Mouse (Mus musculus) midbrain, postnatal 0 days (tissue): Measurements from ENCODE around the gene Tspan18. TPM values are rescaled to one million over a fixed set of nuclear protein-coding genes. Genes with fewer than 3 reads are reported as not detected.

Source experiments
- ATAC-seq: fragments of 200-750 bp; cut with Nextera tagmentation; 2 replicates; pipeline ENCODE4 v1.8.0; 2017; ENCODE audit warnings: moderate number of reproducible peaks, mild to moderate bottlenecking, moderate TSS enrichment, moderate library complexity; ENCODE audit not compliant: low FRiP score
- DNase-seq: peaks from one replicate; pipeline ENCODE4 v3.0.0-alpha.2; 2015; ENCODE audit warnings: low spot score
- H3K27ac ChIP-seq: fragments of 300-500 bp; sonication (generic); 2 replicates; pipeline ENCODE4 v1.5.1; 2014; ENCODE audit warnings: low read depth, mild to moderate bottlenecking, low read length, mixed read lengths
- H3K27me3 ChIP-seq: fragments of 300-500 bp; sonication (generic); 2 replicates; pipeline ENCODE4 v1.6.1; 2014; ENCODE audit warnings: low read length, control low read depth, mixed read lengths; ENCODE audit not compliant: insufficient read depth
- H3K36me3 ChIP-seq: fragments of 300-500 bp; sonication (generic); 2 replicates; pipeline ENCODE4 v1.6.1; 2014; ENCODE audit warnings: low read length, control low read depth, mixed read lengths; ENCODE audit not compliant: insufficient read depth
- H3K4me1 ChIP-seq: fragments of 300-500 bp; sonication (generic); 2 replicates; pipeline ENCODE4 v1.6.1; 2014; ENCODE audit warnings: mild to moderate bottlenecking, control low read depth, antibody characterized with exemption, low read length, mixed read lengths; ENCODE audit not compliant: insufficient read depth
- H3K4me2 ChIP-seq: fragments of 300-500 bp; sonication (generic); 2 replicates; pipeline ENCODE4 v1.6.1; 2014; ENCODE audit warnings: low read depth, mild to moderate bottlenecking, low read length, mixed read lengths; ENCODE audit not compliant: poor library complexity, severe bottlenecking
- H3K4me3 ChIP-seq: fragments of 300-500 bp; sonication (generic); 2 replicates; pipeline ENCODE4 v1.5.1; 2014; ENCODE audit warnings: low read depth, mild to moderate bottlenecking, low read length, moderate library complexity
- H3K9ac ChIP-seq: fragments of 300-500 bp; sonication (generic); replicated peaks from 2 replicates; pipeline ENCODE4 v1.6.1; 2014; ENCODE audit warnings: mild to moderate bottlenecking, low read length, moderate library complexity, mixed read lengths; ENCODE audit not compliant: poor library complexity, severe bottlenecking
- H3K9me3 ChIP-seq: fragments of 300-500 bp; sonication (generic); 2 replicates; pipeline ENCODE4 v1.6.1; 2016; ENCODE audit warnings: low read length, control low read depth
- CTCF ChIP-seq: IDR thresholded peaks from 2 replicates; pipeline ENCODE4 v1.5.1; 2016; ENCODE audit warnings: antibody characterized with exemption, mild to moderate bottlenecking
- WGBS: fragments of 180-500 bp; shearing (Covaris S2); extraction: QIAGEN DNeasy Blood & Tissue Kit; methylation state at CpG from one replicate; pipeline ENCODE4 v1.1.7; 2014; 5-methylcytosine and 5-hydroxymethylcytosine counted together
- polyA plus RNA-seq: library from polyadenylated mRNA; unstranded; fragments of >200 nt; fragmentation: Nextera tagmentation; extraction: Ambion mirVana; gene quantifications from 2 replicates; pipeline ENCODE4 v1.2.1, GENCODE M21; 2015
- total RNA-seq: library from RNA; depleted of rRNA; stranded (reverse); fragments of >200 nt; gene quantifications from 2 replicates; pipeline ENCODE4 v1.2.3, GENCODE M21; 2014

Tspan18 gene
- total and polyA plus RNA-seq, 2 experiments from 2014 or later, result 16.5 to 19.8 TPM

DNA sequence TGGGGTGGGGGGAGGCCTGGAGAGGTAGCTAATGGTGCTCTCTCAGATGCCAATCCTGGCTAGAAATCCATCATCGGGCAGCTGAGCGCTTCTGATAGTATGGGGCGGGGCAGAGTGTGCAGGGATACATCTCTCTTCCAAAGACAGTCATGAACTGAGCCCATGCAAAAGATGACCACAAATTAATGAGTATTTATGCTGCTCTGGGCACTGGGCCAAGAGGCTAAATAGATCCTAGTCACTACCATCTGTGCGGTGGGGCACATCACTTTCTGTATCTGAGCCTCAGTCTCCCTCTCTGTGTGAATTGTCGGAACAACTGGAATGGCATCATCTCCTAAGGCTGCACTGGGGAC is 163.5 kb downstream of the Tspan18 start:
- no peak overlapping the region for H3K4me2 ChIP-seq
- WGBS, result 62% methylated on average over 5 of the region's 5 CpGs
- H3K36me3 ChIP-seq, result no peaks in the 10 kb centered on the region
- H3K4me1 ChIP-seq, result peaks cover 4% of the 10 kb centered on the region; the same call in 1 of the 2 replicates
- no peak for TF ChIP-seq CTCF
- H3K9ac ChIP-seq, result no peak overlapping the region
- no peak overlapping the region for H3K27ac ChIP-seq
- no peaks in the 10 kb centered on the region for H3K9me3 ChIP-seq
- DNase-seq (peak; percentile 60), ATAC-seq (no peak)
- H3K4me3 ChIP-seq, result no peak overlapping the region
- no peaks in the 10 kb centered on the region for H3K27me3 ChIP-seq

DNA sequence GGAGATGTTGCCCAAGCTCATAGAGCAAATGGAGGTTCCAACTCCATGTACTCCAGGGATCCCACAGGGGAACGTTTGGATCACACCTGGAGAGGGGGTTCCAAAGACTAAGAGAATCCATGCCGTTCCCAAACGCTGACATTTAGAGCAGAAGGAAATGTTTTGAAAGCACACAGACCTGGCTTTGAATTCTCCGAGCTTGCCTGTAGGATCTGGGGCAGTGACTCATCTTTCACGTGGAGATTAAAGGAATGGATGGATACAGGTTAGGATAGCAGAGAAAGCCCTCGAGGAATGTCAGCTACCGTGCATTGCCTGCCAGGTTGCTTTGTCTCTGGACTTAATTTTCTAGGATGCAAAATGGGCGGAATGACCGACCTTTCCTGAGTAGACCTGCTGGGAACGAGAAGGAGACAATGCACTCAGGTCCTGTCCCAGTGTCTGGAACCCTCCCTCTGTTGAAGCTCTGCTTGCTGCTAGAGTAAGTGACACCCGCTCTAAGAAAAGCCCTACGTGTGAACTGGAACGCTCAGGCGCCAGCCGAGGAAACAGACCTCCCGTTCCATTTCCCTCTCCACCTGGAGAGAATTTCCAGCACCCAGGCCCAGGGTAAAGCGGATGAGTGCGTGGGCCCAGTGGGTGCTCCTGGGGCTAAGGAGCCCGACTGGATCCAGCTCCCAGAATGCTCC is 164.0 kb downstream of the Tspan18 start:
- DNase-seq (no peak), ATAC-seq (no peak)
- TF ChIP-seq CTCF, result no peak
- no peaks in the 10 kb centered on the region for H3K27me3 ChIP-seq
- no peak overlapping the region for H3K4me3 ChIP-seq
- no peaks in the 10 kb centered on the region for H3K9me3 ChIP-seq
- no peak overlapping the region for H3K9ac ChIP-seq
- no peak overlapping the region for H3K27ac ChIP-seq
- H3K4me1 ChIP-seq, result peaks cover 4% of the 10 kb centered on the region; the same call in 1 of the 2 replicates
- no peak overlapping the region for H3K4me2 ChIP-seq
- 68% methylated on average over 19 of the region's 19 CpGs for WGBS
- no peaks in the 10 kb centered on the region for H3K36me3 ChIP-seq

DNA sequence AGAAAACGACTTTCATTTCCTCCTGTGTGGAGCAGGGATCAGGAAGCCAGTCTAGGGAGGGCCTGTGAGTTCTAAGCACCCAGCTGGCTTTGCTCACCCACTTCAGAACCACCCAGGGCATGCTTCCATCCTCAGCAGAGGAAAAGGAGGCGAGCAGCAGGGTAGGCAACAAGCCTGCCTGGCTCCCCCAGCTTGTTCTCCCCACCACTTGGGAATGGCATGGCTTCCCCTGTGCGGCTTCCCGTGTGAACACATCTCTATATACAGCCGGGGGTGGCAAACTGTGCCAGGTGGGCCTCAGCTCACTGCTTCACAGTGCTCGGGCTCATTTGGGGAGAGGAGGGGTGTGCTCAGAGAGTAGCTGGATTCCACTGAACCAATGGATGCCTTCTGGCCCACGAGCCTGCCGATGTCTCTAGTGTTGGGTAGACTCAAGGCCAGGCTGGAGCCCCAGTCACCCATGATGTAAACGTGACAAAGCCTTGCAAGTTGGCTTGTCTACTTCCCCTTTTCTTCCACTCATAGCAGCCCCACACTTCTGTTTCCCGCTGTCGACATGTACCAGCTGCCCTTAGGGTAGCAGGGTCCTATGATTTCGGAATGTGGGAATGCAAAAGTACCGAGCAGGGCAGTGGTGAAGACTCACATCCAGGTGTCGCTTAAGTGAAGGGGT is 167.4 kb downstream of the Tspan18 start:
- peaks cover 4% of the 10 kb centered on the region; the same call in 1 of the 2 replicates for H3K4me1 ChIP-seq
- no peak for ATAC-seq
- peak overlapping the region; percentile 55; the same call in 1 of the 2 replicates for H3K27ac ChIP-seq
- no peak overlapping the region; the same call in 1 of the 2 replicates for H3K9ac ChIP-seq
- H3K36me3 ChIP-seq, result no peaks in the 10 kb centered on the region
- TF ChIP-seq CTCF, result no peak
- no peak overlapping the region for H3K4me2 ChIP-seq
- H3K27me3 ChIP-seq, result no peaks in the 10 kb centered on the region
- 82% methylated on average over 14 of the region's 14 CpGs for WGBS
- no peaks in the 10 kb centered on the region for H3K9me3 ChIP-seq
- no peak overlapping the region for H3K4me3 ChIP-seq
- no peak for DNase-seq

DNA sequence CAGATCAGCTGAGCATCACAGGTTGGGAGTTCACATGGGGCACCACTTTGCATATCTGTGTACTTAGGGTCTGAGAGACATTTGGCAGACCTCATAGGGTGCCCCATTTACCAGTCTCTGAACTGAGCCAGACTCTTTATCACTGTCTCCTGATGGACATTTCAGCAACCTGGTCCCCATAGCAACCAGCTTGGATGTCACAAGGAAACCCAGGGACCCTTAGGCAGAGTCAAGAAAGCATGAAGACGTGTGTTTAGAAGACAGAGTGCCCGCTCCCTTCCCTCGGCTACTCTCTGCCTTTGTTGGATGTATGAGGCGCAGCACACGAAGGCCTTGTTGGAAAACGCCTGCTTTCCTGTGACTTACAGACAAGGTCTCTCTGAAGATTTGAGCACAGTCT is 168.0 kb downstream of the Tspan18 start:
- no peaks in the 10 kb centered on the region for H3K36me3 ChIP-seq
- ATAC-seq (0 out of 2 replicates have a peak, but pooled peaks have one; percentile 20), DNase-seq (peak; percentile 34)
- peaks cover 4% of the 10 kb centered on the region; the same call in 1 of the 2 replicates for H3K4me1 ChIP-seq
- H3K27me3 ChIP-seq, result no peaks in the 10 kb centered on the region
- no peak for TF ChIP-seq CTCF
- 58% methylated on average over 6 of the region's 6 CpGs for WGBS
- no peak overlapping the region for H3K4me2 ChIP-seq
- H3K27ac ChIP-seq, result 0 out of 2 replicates have a peak overlapping the region, but pooled peaks have one; percentile 55
- no peak overlapping the region; the same call in 1 of the 2 replicates for H3K9ac ChIP-seq
- no peaks in the 10 kb centered on the region for H3K9me3 ChIP-seq
- no peak overlapping the region for H3K4me3 ChIP-seq

DNA sequence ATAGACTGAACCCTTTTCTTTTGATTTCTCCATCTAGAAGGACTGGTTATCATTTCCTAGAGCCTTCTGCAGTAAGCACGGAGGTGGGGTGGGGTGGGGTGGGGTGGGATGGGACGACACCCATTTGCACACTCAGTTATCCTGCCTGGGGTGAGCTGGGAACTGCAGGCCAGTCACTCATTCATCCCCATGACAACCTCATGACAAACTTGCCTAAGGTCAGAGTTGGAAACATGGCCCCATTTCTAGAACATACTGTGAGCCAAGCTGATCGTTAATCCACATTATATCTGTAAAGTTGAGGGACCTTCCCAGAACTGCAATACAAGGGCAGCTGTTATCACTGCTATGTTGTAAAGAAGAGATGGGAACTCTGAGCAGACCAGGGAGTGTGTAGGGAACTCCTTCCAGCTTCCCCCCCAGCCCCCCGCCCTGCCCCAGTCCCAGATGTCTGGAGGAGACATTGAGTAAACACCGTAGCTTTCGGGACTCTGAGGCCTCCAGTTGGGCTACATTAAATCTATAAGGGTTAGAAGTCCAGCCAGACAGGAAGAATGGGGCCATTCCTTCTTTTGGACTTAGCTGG is 170.5 kb downstream of the Tspan18 start:
- DNase-seq (no peak), ATAC-seq (no peak)
- Histone ChIP-seq H3K4me1 (peaks cover 9% of the 10 kb centered on the region; the same call in 1 of the 2 replicates), H3K27me3 (no peaks in the 10 kb centered on the region), H3K4me2 (no peak overlapping the region), H3K27ac (no peak overlapping the region), H3K9ac (no peak overlapping the region), H3K9me3 (no peaks in the 10 kb centered on the region), H3K36me3 (no peaks in the 10 kb centered on the region), H3K4me3 (no peak overlapping the region)
- TF ChIP-seq CTCF, result no peak
- 86% methylated on average over 6 of the region's 6 CpGs for WGBS

DNA sequence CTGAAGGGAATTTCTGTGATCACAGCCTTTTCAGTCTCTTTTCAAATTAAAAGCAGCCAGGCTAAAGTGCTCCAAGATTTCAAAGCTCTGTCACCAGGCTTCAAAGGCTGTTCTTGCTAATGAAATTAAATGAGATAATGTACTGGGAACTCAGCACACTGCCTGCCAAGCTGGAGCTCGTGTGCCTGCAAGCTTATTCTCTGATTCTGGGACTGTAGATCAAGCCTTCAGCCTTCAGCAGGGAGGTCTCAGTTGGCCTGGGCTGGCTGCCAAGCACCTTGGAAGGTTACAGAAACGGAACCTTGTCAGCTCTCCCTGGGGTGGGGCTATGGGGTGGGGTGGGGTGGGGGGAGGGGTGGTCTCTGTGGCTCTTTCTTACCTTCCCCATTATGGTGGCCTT is 171.0 kb downstream of the Tspan18 start:
- no peaks in the 10 kb centered on the region for H3K9me3 ChIP-seq
- H3K4me2 ChIP-seq, result no peak overlapping the region
- TF ChIP-seq CTCF, result no peak
- H3K9ac ChIP-seq, result no peak overlapping the region
- H3K4me3 ChIP-seq, result no peak overlapping the region
- ATAC-seq, result no peak
- H3K4me1 ChIP-seq, result peaks cover 9% of the 10 kb centered on the region; the same call in 1 of the 2 replicates
- no peak for DNase-seq
- no peak overlapping the region for H3K27ac ChIP-seq
- no peaks in the 10 kb centered on the region for H3K36me3 ChIP-seq
- H3K27me3 ChIP-seq, result no peaks in the 10 kb centered on the region
- 16% methylated on average over 2 of the region's 2 CpGs for WGBS
